Mouse (Mus musculus): ENCODE measurements around the gene Omg. TPM values are rescaled to one million over a fixed set of nuclear protein-coding genes. Genes with fewer than 3 reads are reported as not detected.
A peak's percentile ranks its signal among the peaks of the same experiment; 100 is the strongest.

The Omg gene
- polyA plus RNA-seq (2014; fragmentation: Nextera tagmentation; extraction: Ambion mirVana) = 0.12 and 0.42 TPM in 2 replicates

DNA sequence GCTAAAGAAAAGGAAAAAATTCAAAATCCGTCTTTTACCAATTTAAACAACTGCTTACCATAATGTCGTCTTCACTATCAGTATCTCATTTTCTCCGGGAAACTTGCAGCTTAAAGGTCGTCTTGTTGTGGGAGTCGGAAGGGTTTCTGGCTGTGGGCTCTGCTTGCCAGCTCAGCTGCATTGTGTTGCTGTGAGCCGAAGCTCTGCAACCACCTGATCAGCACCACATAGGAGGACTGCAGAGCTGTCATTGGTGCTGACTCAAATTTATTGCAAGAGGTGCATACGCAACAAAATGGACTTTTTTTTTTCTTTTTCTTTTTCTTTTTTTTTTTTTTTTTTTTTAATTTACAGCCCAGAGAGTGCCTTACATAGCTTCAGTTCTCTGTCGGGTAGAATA lies at the start of gene Omg:
Omg (minus strand) TSS at position 240 of the 400 bp plus-strand sequence.
- 66% methylated on average over 8 of the region's 8 CpGs for WGBS
- DNase-seq (ENCODE audit: low spot score) = no peak
- H3K27ac ChIP-seq (ENCODE audit: low read depth, low read length) = no peak within 1 kb of the TSS
- no peak within 1 kb of the TSS for H3K9ac ChIP-seq (ENCODE audit: low read depth, low read length)
- H3K27me3 ChIP-seq (replicated peaks; ENCODE audit: control insufficient read depth, insufficient read depth, low read length) = no peaks in the 10 kb centered on the region
- ATAC-seq (replicated peaks; ENCODE audit: low FRiP score) = no peak
- no peak within 1 kb of the TSS for H3K4me2 ChIP-seq
- no peaks in the 10 kb centered on the region for H3K36me3 ChIP-seq (ENCODE audit: control insufficient read depth, insufficient read depth, low read length)
- peaks cover 3% of the 10 kb centered on the region; the same call in 1 of the 2 replicates for H3K4me1 ChIP-seq (replicated peaks; ENCODE audit: control insufficient read depth, insufficient read depth, low read length)
- H3K9me3 ChIP-seq (ENCODE audit: control insufficient read depth, low read length) = no peaks in the 10 kb centered on the region
- H3K4me3 ChIP-seq (ENCODE audit: low read depth, low read length) = no peak within 1 kb of the TSS

DNA sequence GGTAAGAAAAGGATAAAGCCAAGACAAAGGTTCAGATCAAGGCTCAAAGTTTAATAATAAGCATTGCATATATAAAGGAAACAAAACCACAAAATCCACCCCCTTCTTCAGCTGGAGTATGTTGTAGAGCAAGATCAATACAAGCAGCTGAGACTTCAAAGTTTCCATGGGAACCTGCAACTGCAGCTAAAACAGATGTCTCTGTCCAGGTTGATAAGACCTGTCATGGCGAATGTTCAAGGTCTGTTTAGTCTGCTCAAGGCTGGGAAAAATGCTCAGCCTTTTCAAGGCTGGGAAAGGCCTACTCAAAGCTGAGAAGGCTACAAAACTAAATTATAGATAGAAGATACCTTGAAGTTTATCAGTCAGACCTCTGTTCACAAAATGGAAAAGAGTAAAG lies 48.7 kb upstream of the Omg start:
- H3K4me3 ChIP-seq (ENCODE audit: low read depth, low read length) = no peak overlapping the region
- H3K4me2 ChIP-seq = no peak overlapping the region
- 20% methylated on average over 1 of the region's 1 CpGs for WGBS
- no peaks in the 10 kb centered on the region for H3K9me3 ChIP-seq (ENCODE audit: control insufficient read depth, low read length)
- no peak overlapping the region for H3K9ac ChIP-seq (ENCODE audit: low read depth, low read length)
- no peak for DNase-seq (ENCODE audit: low spot score)
- no peaks in the 10 kb centered on the region; the same call in 1 of the 2 replicates for H3K4me1 ChIP-seq (replicated peaks; ENCODE audit: control insufficient read depth, insufficient read depth, low read length)
- no peak overlapping the region for H3K27ac ChIP-seq (ENCODE audit: low read depth, low read length)
- H3K27me3 ChIP-seq (replicated peaks; ENCODE audit: control insufficient read depth, insufficient read depth, low read length) = no peaks in the 10 kb centered on the region
- ATAC-seq (replicated peaks; ENCODE audit: low FRiP score) = no peak; the same call in 1 of the 2 replicates
- H3K36me3 ChIP-seq (ENCODE audit: control insufficient read depth, insufficient read depth, low read length) = peaks cover 17% of the 10 kb centered on the region

DNA sequence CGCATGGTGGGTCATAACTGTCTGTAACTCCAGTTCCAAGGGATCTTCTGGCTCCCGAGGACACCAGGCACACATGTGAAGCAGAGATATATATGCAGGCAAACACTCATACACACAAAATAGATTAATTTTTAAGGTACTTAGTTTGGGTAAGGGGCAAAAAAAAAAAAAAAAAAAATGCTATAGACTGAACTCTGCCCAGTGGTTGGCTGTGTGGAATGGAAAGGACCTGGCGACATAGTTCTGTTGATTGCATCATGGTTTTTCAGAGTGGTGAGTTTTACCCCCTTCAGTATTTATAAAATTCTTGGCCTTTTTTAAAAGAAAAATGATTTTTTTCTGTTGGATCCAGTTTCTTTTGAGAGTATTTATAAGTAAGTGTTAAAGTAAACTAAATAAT lies 32.4 kb upstream of the Omg start:
- Histone ChIP-seq H3K4me3 (ENCODE audit: low read depth, low read length) (no peak overlapping the region), H3K9ac (ENCODE audit: low read depth, low read length) (no peak overlapping the region), H3K27me3 (replicated peaks; ENCODE audit: control insufficient read depth, insufficient read depth, low read length) (no peaks in the 10 kb centered on the region), H3K4me1 (replicated peaks; ENCODE audit: control insufficient read depth, insufficient read depth, low read length) (peaks cover 17% of the 10 kb centered on the region), H3K27ac (ENCODE audit: low read depth, low read length) (peak overlapping the region; percentile 42; the same call in 1 of the 2 replicates), H3K36me3 (ENCODE audit: control insufficient read depth, insufficient read depth, low read length) (0 out of 2 replicates have a peak, but pooled peaks cover 5% of the 10 kb centered on the region), H3K9me3 (ENCODE audit: control insufficient read depth, low read length) (no peaks in the 10 kb centered on the region), H3K4me2 (peak overlapping the region; percentile 16)
- no peak for ATAC-seq (replicated peaks; ENCODE audit: low FRiP score)
- WGBS = 81% methylated on average over 3 of the region's 3 CpGs
- no peak for DNase-seq (ENCODE audit: low spot score)

DNA sequence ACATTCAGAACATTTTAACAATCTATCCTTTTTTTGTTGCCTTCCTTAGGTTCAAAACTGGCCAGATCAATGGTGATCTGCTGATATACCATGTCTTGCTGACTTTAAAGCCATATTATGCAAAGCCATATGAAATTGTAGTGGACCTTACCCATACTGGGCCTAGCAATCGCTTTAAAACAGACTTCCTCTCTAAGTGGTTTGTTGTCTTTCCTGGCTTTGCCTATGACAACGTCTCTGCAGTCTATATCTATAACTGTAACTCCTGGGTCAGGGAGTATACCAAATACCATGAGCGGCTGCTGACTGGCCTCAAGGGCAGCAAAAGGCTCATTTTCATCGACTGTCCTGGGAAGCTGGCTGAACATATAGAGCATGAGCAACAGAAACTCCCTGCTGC lies 31.7 kb upstream of the Omg start:
- Histone ChIP-seq H3K4me1 (replicated peaks; ENCODE audit: control insufficient read depth, insufficient read depth, low read length) (peaks cover 22% of the 10 kb centered on the region), H3K4me2 (peak overlapping the region; percentile 16; the same call in 1 of the 2 replicates), H3K36me3 (ENCODE audit: control insufficient read depth, insufficient read depth, low read length) (0 out of 2 replicates have a peak, but pooled peaks cover 3% of the 10 kb centered on the region), H3K9me3 (ENCODE audit: control insufficient read depth, low read length) (no peaks in the 10 kb centered on the region), H3K9ac (ENCODE audit: low read depth, low read length) (no peak overlapping the region), H3K4me3 (ENCODE audit: low read depth, low read length) (no peak overlapping the region), H3K27ac (ENCODE audit: low read depth, low read length) (peak overlapping the region; percentile 42; the same call in 1 of the 2 replicates), H3K27me3 (replicated peaks; ENCODE audit: control insufficient read depth, insufficient read depth, low read length) (no peaks in the 10 kb centered on the region)
- DNase-seq (ENCODE audit: low spot score) = no peak
- 45% methylated on average over 4 of the region's 4 CpGs for WGBS
- no peak for ATAC-seq (replicated peaks; ENCODE audit: low FRiP score)

DNA sequence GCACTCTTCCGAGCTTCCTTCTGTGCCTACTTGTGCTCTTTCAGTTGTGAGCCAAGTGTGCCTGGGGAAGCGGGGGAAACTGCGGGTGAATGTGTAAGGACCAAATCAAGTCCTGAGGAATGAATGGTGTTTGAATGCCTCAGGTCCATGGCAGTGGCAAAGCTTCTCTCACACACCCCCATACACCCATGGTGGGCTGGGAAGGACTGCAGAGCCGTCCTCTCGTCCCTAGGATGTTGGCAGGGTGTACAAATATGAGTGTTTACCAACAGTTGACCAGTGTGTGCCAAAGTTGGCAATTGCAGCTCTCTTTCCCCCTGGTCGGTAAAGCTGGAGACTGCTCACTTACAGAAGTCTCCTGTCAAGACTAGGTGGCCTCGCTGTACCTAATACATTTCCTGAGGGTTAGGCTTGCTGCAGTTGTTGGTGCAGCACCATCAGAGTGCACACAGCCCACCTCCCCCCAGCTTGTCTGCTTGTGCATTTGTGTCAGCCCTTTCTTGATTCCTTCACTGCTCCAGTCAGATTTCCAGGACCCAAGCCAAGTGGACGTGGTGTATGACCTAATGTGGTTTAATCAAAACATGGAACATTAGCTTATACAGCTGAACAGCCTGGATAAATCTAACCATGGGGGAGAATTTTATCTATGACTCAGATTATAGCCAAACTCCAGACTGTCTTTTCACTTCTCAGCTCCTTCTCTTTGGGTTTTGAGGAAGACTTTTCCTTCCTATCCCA lies 30.2 kb upstream of the Omg start:
- peaks cover 28% of the 10 kb centered on the region for H3K4me1 ChIP-seq (replicated peaks; ENCODE audit: control insufficient read depth, insufficient read depth, low read length)
- H3K36me3 ChIP-seq (ENCODE audit: control insufficient read depth, insufficient read depth, low read length) = 0 out of 2 replicates have a peak, but pooled peaks cover 3% of the 10 kb centered on the region
- no peak overlapping the region for H3K27ac ChIP-seq (ENCODE audit: low read depth, low read length)
- H3K27me3 ChIP-seq (replicated peaks; ENCODE audit: control insufficient read depth, insufficient read depth, low read length) = no peaks in the 10 kb centered on the region
- H3K4me3 ChIP-seq (ENCODE audit: low read depth, low read length) = no peak overlapping the region
- DNase-seq (ENCODE audit: low spot score) (no peak), ATAC-seq (replicated peaks; ENCODE audit: low FRiP score) (no peak)
- no peak overlapping the region for H3K4me2 ChIP-seq
- H3K9me3 ChIP-seq (ENCODE audit: control insufficient read depth, low read length) = no peaks in the 10 kb centered on the region
- no peak overlapping the region for H3K9ac ChIP-seq (ENCODE audit: low read depth, low read length)
- 81% methylated on average over 8 of the region's 8 CpGs for WGBS

GRCm38 (mm10) chr11:79533311-79533710 lies 29.4 kb upstream of the Omg start:
- Histone ChIP-seq H3K4me1 (replicated peaks; ENCODE audit: control insufficient read depth, insufficient read depth, low read length) (peaks cover 36% of the 10 kb centered on the region), H3K27ac (ENCODE audit: low read depth, low read length) (peak overlapping the region; percentile 25; the same call in 1 of the 2 replicates), H3K4me3 (ENCODE audit: low read depth, low read length) (no peak overlapping the region), H3K27me3 (replicated peaks; ENCODE audit: control insufficient read depth, insufficient read depth, low read length) (no peaks in the 10 kb centered on the region), H3K4me2 (no peak overlapping the region), H3K9ac (ENCODE audit: low read depth, low read length) (no peak overlapping the region), H3K36me3 (ENCODE audit: control insufficient read depth, insufficient read depth, low read length) (0 out of 2 replicates have a peak, but pooled peaks cover 3% of the 10 kb centered on the region), H3K9me3 (ENCODE audit: control insufficient read depth, low read length) (no peaks in the 10 kb centered on the region)
- DNase-seq (ENCODE audit: low spot score) = no peak
- peak; percentile 49; the same call in 1 of the 2 replicates for ATAC-seq (replicated peaks; ENCODE audit: low FRiP score)
- WGBS = 64% methylated on average over 6 of the region's 6 CpGs

GRCm38 (mm10) chr11:79531485-79531884 lies 27.6 kb upstream of the Omg start:
- no peak for DNase-seq (ENCODE audit: low spot score)
- Histone ChIP-seq H3K4me1 (replicated peaks; ENCODE audit: control insufficient read depth, insufficient read depth, low read length) (peaks cover 49% of the 10 kb centered on the region), H3K4me3 (ENCODE audit: low read depth, low read length) (no peak overlapping the region), H3K9ac (ENCODE audit: low read depth, low read length) (no peak overlapping the region), H3K36me3 (ENCODE audit: control insufficient read depth, insufficient read depth, low read length) (peaks cover 4% of the 10 kb centered on the region; the same call in 1 of the 2 replicates), H3K4me2 (no peak overlapping the region), H3K27ac (ENCODE audit: low read depth, low read length) (no peak overlapping the region), H3K9me3 (ENCODE audit: control insufficient read depth, low read length) (no peaks in the 10 kb centered on the region), H3K27me3 (replicated peaks; ENCODE audit: control insufficient read depth, insufficient read depth, low read length) (no peaks in the 10 kb centered on the region)
- ATAC-seq (replicated peaks; ENCODE audit: low FRiP score) = no peak
- 79% methylated on average over 4 of the region's 4 CpGs for WGBS

DNA sequence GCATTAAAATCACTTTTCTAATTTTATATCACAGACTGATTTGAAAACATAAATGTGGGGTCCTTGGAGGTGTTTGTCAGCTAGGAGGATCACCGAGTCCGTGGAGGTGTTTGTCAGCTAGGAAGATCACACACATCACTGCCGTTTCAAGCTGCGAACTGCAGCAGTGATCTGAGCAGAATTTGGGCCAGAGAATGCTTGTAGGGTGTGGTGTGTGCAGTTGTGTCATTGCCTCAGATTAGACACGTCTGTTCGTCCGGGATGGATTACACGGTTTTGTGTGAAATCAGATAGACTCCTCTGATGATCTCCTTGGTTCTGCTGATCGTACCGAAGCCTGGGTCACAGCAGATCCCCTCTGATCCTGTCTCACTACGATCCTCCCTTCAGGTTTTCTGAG lies 26.9 kb upstream of the Omg start:
- 63% methylated on average over 11 of the region's 11 CpGs for WGBS
- no peaks in the 10 kb centered on the region for H3K27me3 ChIP-seq (replicated peaks; ENCODE audit: control insufficient read depth, insufficient read depth, low read length)
- H3K9ac ChIP-seq (ENCODE audit: low read depth, low read length) = no peak overlapping the region
- H3K4me3 ChIP-seq (ENCODE audit: low read depth, low read length) = no peak overlapping the region
- H3K4me1 ChIP-seq (replicated peaks; ENCODE audit: control insufficient read depth, insufficient read depth, low read length) = peaks cover 49% of the 10 kb centered on the region
- no peaks in the 10 kb centered on the region for H3K9me3 ChIP-seq (ENCODE audit: control insufficient read depth, low read length)
- ATAC-seq (replicated peaks; ENCODE audit: low FRiP score) (no peak), DNase-seq (ENCODE audit: low spot score) (no peak)
- peak overlapping the region; percentile 42 for H3K4me2 ChIP-seq
- no peak overlapping the region for H3K27ac ChIP-seq (ENCODE audit: low read depth, low read length)
- H3K36me3 ChIP-seq (ENCODE audit: control insufficient read depth, insufficient read depth, low read length) = peaks cover 4% of the 10 kb centered on the region; the same call in 1 of the 2 replicates
